ENCODE assay signal across 8 mouse cellular contexts in genomic region chr1:106714530-106714981, GRCm38 (mm10). TPM values are rescaled to one million over a fixed set of nuclear protein-coding genes. Genes with fewer than 3 reads are reported as not detected.
DNase-seq lines count a peak whose midpoint lies in the region; ATAC-seq lines count a peak whose summit lies in the region.

No protein-coding gene starts in this region.

- H3K27me3 ChIP-seq in kidney, embryonic 14.5 days (ENCODE audit: control insufficient read depth, insufficient read depth, low read length): no peaks in the 10 kb centered on the region
- peaks cover 13% of the 10 kb centered on the region for H3K27me3 ChIP-seq in forebrain, embryonic 12.5 days
- peaks cover 47% of the 10 kb centered on the region for H3K27me3 ChIP-seq in liver, embryonic 15.5 days

- peak overlapping the region; percentile 75 for H3K4me2 ChIP-seq in kidney, embryonic 14.5 days (replicated peaks; ENCODE audit: low read depth, low read length)
- H3K4me2 ChIP-seq in forebrain, embryonic 12.5 days: peak overlapping the region; percentile 92
- H3K4me2 ChIP-seq in liver, embryonic 15.5 days: peak overlapping the region; percentile 78

- no peaks in the 10 kb centered on the region for H3K9me3 ChIP-seq in kidney, embryonic 14.5 days (ENCODE audit: control insufficient read depth, low read length)
- no peaks in the 10 kb centered on the region for H3K9me3 ChIP-seq in forebrain, embryonic 12.5 days
- no peaks in the 10 kb centered on the region for H3K9me3 ChIP-seq in liver, embryonic 15.5 days (replicated peaks)

- DNase-seq in kidney, postnatal 25 days: no peak
- peak; percentile 69 for DNase-seq in MEL-GATA-1-ER (ENCODE audit: extremely low read depth, low read depth)
- peak; percentile 52 for DNase-seq in testis, postnatal 10 days (ENCODE audit: low spot score)
- no peak for DNase-seq in gastrocnemius, postnatal 10 days
- no peak for DNase-seq in layer of hippocampus, postnatal 10 days (ENCODE audit: low spot score in 2 of 2)

- peak; percentile 77 for ATAC-seq in kidney, embryonic 14.5 days (ENCODE audit: low FRiP score, low TSS enrichment)
- ATAC-seq in forebrain, embryonic 12.5 days (ENCODE audit: low FRiP score): peak; percentile 78
- peak; percentile 35 for ATAC-seq in liver, embryonic 15.5 days (ENCODE audit: insufficient read depth)

- peak overlapping the region; percentile 93; the same call in 1 of the 2 replicates for H3K27ac ChIP-seq in kidney, embryonic 14.5 days (ENCODE audit: low read depth, low read length)
- peak overlapping the region; percentile 85 for H3K27ac ChIP-seq in forebrain, embryonic 12.5 days
- H3K27ac ChIP-seq in liver, embryonic 15.5 days (replicated peaks): no peak overlapping the region

- H3K4me3 ChIP-seq in kidney, embryonic 14.5 days (ENCODE audit: low read length): peak overlapping the region; percentile 59
- H3K4me3 ChIP-seq in forebrain, embryonic 12.5 days (replicated peaks): peak overlapping the region; percentile 75
- H3K4me3 ChIP-seq in liver, embryonic 15.5 days (replicated peaks): peak overlapping the region; percentile 61

- peak overlapping the region; percentile 89 for H3K9ac ChIP-seq in kidney, embryonic 14.5 days (ENCODE audit: low read depth, low read length)
- H3K9ac ChIP-seq in forebrain, embryonic 12.5 days: peak overlapping the region; percentile 81
- peak overlapping the region; percentile 55 for H3K9ac ChIP-seq in liver, embryonic 15.5 days

- no peaks in the 10 kb centered on the region for H3K36me3 ChIP-seq in kidney, embryonic 14.5 days (ENCODE audit: control insufficient read depth, insufficient read depth, low read length)
- no peaks in the 10 kb centered on the region for H3K36me3 ChIP-seq in forebrain, embryonic 12.5 days (replicated peaks)
- H3K36me3 ChIP-seq in liver, embryonic 15.5 days (replicated peaks): no peaks in the 10 kb centered on the region

- peaks cover 10% of the 10 kb centered on the region; the same call in 1 of the 2 replicates for H3K4me1 ChIP-seq in kidney, embryonic 14.5 days (ENCODE audit: control insufficient read depth, insufficient read depth, low read length)
- H3K4me1 ChIP-seq in forebrain, embryonic 12.5 days: peaks cover 24% of the 10 kb centered on the region
- H3K4me1 ChIP-seq in liver, embryonic 15.5 days (replicated peaks): peaks cover 19% of the 10 kb centered on the region

- 3% methylated on average over 21 of the region's 21 CpGs for WGBS in kidney, embryonic 14.5 days
- WGBS in forebrain, embryonic 12.5 days: 6% methylated on average over 19 of the region's 21 CpGs
- WGBS in liver, embryonic 15.5 days (ENCODE audit: insufficient replicate concordance): 4% methylated on average over 20 of the region's 21 CpGs

RNA-seq across cellular contexts. Expression of gene Bcl2, which starts 0.5 kb away (rescaled TPM):
- polyA plus RNA-seq in kidney, embryonic 14.5 days (2014; fragmentation: Nextera tagmentation; extraction: Ambion mirVana): 20.9 and 21.2 TPM in 2 replicates
- 9.7 and 11.0 TPM in 2 replicates for polyA plus RNA-seq in forebrain, embryonic 12.5 days (2016; fragmentation: Nextera tagmentation; extraction: Ambion mirVana)
- 0.84 TPM in 2 replicates for polyA plus RNA-seq in liver, embryonic 15.5 days (2015; fragmentation: Nextera tagmentation; extraction: Ambion mirVana)
- total RNA-seq in gastrocnemius, postnatal 10 days (2021): 1 to 10 TPM; 4.6 to 6.7 TPM
- total RNA-seq in layer of hippocampus, postnatal 10 days (2021): 10 to 100 TPM; 11.2 to 11.3 TPM

RNA-seq across cellular contexts. Expression of gene Kdsr, which starts 45.0 kb away (rescaled TPM):
- 8.7 and 14.8 TPM in 2 replicates for polyA plus RNA-seq in kidney, embryonic 14.5 days (2014; fragmentation: Nextera tagmentation; extraction: Ambion mirVana)
- 8.3 and 9.0 TPM in 2 replicates for polyA plus RNA-seq in forebrain, embryonic 12.5 days (2016; fragmentation: Nextera tagmentation; extraction: Ambion mirVana)
- 3.0 and 3.7 TPM in 2 replicates for polyA plus RNA-seq in liver, embryonic 15.5 days (2015; fragmentation: Nextera tagmentation; extraction: Ambion mirVana)
- total RNA-seq in gastrocnemius, postnatal 10 days (2021): 1 to 10 TPM; 5.3 to 7.0 TPM
- total RNA-seq in layer of hippocampus, postnatal 10 days (2021): 10 to 100 TPM; 21.8 to 25.5 TPM

Comparison
In these comparisons a context has a peak if more than half of its experiments do, and no peak if none do; other contexts are left out.
1. DNase-seq: peak in MEL-GATA-1-ER (single experiment) and testis, postnatal 10 days (single experiment); none in kidney, postnatal 25 days (0 of 2), gastrocnemius, postnatal 10 days (single experiment) and layer of hippocampus, postnatal 10 days (0 of 2).
2. Peak in every context shown above with its lines, with median percentiles within 50 percentile points of each other: ATAC-seq, H3K4me2 ChIP-seq, H3K4me3 ChIP-seq and H3K9ac ChIP-seq.